Mouse (Mus musculus) hindbrain, embryonic 15.5 days (tissue): ENCODE measurements around the gene Fmo4. TPM values are rescaled to one million over a fixed set of nuclear protein-coding genes. Genes with fewer than 3 reads are reported as not detected.

Experiments
- ATAC-seq: fragments of 200-750 bp; cut with Nextera tagmentation; 2 replicates; pipeline ENCODE4 v1.8.0; 2017; ENCODE audit warnings: low read depth, moderate number of reproducible peaks, moderate TSS enrichment; ENCODE audit not compliant: low FRiP score
- H3K27ac ChIP-seq: fragments of 300-500 bp; sonication (generic); replicated peaks from 2 replicates; pipeline ENCODE4 v1.5.1; 2015; ENCODE audit warnings: mild to moderate bottlenecking, inconsistent platforms
- H3K27me3 ChIP-seq: fragments of 300-500 bp; sonication (generic); 2 replicates; pipeline ENCODE4 v1.6.1; 2015; ENCODE audit warnings: control low read depth, inconsistent platforms
- H3K36me3 ChIP-seq: fragments of 300-500 bp; sonication (generic); 2 replicates; pipeline ENCODE4 v1.6.1; 2015; ENCODE audit warnings: control low read depth, inconsistent platforms
- H3K4me1 ChIP-seq: fragments of 300-500 bp; sonication (generic); replicated peaks from 2 replicates; pipeline ENCODE4 v1.6.1; 2015; ENCODE audit warnings: control low read depth, inconsistent platforms
- H3K4me2 ChIP-seq: fragments of 300-500 bp; sonication (generic); 2 replicates; pipeline ENCODE4 v1.6.1; 2015; ENCODE audit warnings: moderate library complexity, mild to moderate bottlenecking, inconsistent platforms
- H3K4me3 ChIP-seq: fragments of 300-500 bp; sonication (generic); 2 replicates; pipeline ENCODE4 v1.5.1; 2015; ENCODE audit warnings: mild to moderate bottlenecking, inconsistent platforms
- H3K9ac ChIP-seq: fragments of 300-500 bp; sonication (generic); 2 replicates; pipeline ENCODE4 v1.6.1; 2015; ENCODE audit warnings: inconsistent platforms
- H3K9me3 ChIP-seq: fragments of 300-500 bp; sonication (generic); 2 replicates; pipeline ENCODE4 v1.6.1; 2016; ENCODE audit warnings: control low read depth, inconsistent platforms
- WGBS: fragments of 180-500 bp; shearing (Covaris S2); methylation state at CpG from one replicate; pipeline ENCODE4 v1.1.7; 2015; 5-methylcytosine and 5-hydroxymethylcytosine counted together
- polyA plus RNA-seq: library from polyadenylated mRNA; unstranded; fragments of >200 nt; fragmentation: Nextera tagmentation; extraction: Ambion mirVana; gene quantifications from 2 replicates; pipeline ENCODE4 v1.2.1, GENCODE M21; 2015

Gene Fmo4
- polyA plus RNA-seq, 1 experiment from 2014 or later, result 0.30 TPM

DNA sequence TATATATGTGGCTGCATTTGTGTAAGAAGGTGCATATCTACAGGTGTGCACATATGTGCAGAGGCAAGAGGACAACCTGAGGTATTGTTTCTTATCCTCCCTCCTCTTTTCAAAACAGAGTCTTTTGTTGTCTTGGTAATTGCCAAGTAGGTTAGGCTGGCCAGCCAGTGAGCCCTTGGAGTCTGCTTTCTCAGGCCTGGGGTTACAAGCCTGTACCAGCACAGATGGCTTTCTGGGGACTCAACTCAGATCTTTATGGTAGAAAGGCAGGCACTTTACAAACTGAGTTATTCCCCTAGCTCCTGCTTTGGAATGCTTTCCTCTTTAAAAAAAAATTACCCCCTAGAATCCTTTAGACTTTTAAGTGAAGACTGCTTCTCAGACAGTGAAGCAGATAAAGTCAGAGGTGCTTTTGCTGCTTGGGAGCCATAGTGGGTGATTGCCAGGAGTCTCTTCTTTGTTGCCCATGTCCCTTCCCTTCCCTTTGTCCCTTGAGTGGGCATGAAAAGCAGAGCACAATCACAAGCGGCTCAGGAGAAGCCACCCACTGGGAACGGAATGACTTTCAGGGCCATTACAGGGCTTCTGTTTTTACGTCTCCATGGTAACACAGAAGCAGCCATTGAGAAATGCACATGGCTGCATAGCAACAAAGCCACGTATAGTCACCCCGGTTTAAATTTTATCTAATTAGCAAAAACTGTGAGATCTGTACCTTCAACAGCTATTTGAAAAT is 18.2 kb upstream of the Fmo4 start:
- no peaks in the 10 kb centered on the region for H3K9me3 ChIP-seq
- H3K9ac ChIP-seq, result no peak overlapping the region
- H3K4me2 ChIP-seq, result peak overlapping the region; percentile 49
- H3K4me1 ChIP-seq, result peaks cover 15% of the 10 kb centered on the region
- H3K4me3 ChIP-seq, result peak overlapping the region; percentile 5; the same call in 1 of the 2 replicates
- 1% methylated on average over 5 of the region's 5 CpGs for WGBS
- H3K36me3 ChIP-seq, result no peaks in the 10 kb centered on the region
- H3K27me3 ChIP-seq, result no peaks in the 10 kb centered on the region
- peak; percentile 95 for ATAC-seq
- peak overlapping the region; percentile 70 for H3K27ac ChIP-seq

DNA sequence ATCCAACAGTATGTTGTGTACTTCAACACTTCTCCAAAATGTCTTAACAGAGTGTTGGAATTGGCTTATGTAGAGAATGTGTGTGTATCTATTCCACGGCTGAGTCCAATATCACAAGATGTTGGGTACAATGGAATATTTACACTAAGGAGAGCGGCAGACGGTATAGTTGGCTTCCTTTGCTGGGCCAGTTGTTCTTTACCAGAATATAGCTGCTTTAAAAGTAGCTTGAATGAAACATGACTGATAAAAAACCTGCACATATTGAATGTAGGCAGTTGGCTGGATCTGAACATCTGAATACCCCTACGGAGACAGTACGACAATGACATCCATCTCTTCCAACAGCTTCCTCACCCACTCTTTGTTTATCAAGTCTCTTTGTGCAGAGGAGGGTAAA is 5.5 kb upstream of the Fmo4 start:
- 96% methylated on average over 5 of the region's 5 CpGs for WGBS
- Histone ChIP-seq H3K4me2 (no peak overlapping the region), H3K4me1 (no peaks in the 10 kb centered on the region), H3K9ac (no peak overlapping the region), H3K27me3 (no peaks in the 10 kb centered on the region), H3K27ac (no peak overlapping the region), H3K4me3 (no peak overlapping the region), H3K9me3 (no peaks in the 10 kb centered on the region), H3K36me3 (no peaks in the 10 kb centered on the region)
- no peak for ATAC-seq

DNA sequence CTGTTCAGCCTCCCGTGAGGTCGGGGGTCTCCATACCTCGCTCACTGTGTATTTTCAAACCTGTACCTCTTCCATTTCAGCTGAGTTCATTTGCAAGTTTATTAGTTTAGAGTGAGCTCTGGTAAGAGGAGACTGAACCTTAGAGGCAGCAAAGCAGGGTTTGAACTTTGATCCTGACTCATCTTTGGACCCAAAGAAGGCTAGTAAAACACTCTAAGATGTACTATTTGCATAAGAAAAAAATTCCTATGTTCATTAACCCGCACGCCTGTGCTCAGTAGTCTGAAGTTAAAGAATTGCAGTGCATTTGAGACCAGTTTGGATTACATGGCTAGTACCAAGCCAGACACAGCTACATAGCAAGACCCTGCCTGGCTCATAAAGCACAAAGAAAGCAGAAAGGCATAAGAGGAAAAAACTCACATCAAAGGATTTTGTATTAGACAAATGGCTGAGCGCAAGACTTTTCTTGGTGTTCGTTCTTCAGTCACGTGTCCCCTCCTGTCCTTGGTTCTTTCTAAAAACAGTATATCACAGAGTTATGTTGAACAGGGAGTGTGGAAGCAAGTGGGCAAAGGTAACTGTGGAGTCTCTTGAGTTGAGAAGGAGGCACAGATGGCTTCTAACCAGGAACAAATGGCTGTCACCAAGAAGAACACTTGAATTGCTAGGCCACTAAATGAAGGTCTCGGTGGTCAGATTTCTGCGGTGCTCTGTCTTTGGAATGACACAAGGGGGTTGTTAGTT is 1.8 kb upstream of the Fmo4 start:
- no peak for ATAC-seq
- H3K36me3 ChIP-seq, result no peaks in the 10 kb centered on the region
- no peak overlapping the region for H3K27ac ChIP-seq
- H3K4me3 ChIP-seq, result no peak overlapping the region
- H3K4me2 ChIP-seq, result no peak overlapping the region
- H3K27me3 ChIP-seq, result no peaks in the 10 kb centered on the region
- no peaks in the 10 kb centered on the region for H3K4me1 ChIP-seq
- H3K9ac ChIP-seq, result no peak overlapping the region
- no peaks in the 10 kb centered on the region for H3K9me3 ChIP-seq
- WGBS, result 77% methylated on average over 10 of the region's 10 CpGs

DNA sequence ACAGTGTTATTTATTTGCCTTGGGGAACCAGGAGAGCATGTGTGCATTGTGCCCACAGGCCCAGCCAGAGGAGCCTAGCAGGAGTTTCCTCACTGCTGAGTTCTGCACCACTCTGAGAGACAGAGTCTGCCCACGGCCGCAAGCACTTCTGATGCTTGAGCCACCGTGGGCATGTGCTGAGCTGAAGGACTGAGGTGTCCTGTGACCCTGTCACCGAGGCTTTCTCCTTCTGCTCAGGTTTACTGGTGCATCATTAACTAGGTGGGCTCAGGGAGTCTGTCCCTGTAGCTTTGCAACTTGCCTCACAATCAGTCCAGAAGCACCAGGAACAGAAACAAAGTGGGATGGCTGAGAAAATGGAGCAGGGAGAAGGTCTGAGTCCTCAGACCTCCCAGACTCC is 1.2 kb upstream of the Fmo4 start:
- no peaks in the 10 kb centered on the region for H3K4me1 ChIP-seq
- H3K4me2 ChIP-seq, result no peak overlapping the region
- H3K27ac ChIP-seq, result no peak overlapping the region
- no peaks in the 10 kb centered on the region for H3K9me3 ChIP-seq
- no peaks in the 10 kb centered on the region for H3K27me3 ChIP-seq
- no peak overlapping the region for H3K9ac ChIP-seq
- no peaks in the 10 kb centered on the region for H3K36me3 ChIP-seq
- 60% methylated on average over 4 of the region's 4 CpGs for WGBS
- no peak overlapping the region for H3K4me3 ChIP-seq
- ATAC-seq, result no peak

DNA sequence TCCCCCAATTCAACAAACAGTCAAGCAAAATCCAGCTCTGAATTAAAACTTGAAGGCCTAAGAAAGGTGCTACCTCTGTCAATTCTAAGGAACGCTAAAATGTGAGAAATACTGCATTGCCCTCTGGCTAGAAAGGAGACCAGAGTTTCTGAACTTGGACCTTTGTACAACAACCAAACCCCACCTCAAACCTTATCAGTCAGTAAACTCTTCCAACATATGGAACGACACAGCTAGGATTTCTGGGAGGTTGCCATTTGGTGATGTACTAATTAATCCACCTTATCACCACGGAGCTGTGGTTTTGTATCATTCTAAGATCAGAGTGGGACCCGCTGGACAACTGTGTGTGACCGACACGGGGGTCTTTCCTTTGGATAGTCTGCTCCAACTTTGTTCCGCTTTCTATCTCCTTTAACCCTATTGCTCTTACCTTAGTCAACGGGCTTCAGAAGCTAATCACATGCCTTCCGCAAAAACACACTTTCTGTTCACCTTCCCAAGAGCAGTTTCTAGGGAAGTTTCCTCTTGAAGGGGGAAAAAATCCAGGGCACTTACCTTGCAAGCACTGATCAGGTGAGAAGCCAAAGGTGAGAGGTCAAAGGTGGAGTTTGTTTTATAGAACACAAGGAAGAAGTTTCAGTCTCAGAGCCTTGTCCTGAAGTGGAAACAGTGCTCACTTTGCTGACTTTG is 483 bp downstream of the Fmo4 start:
- Histone ChIP-seq H3K9ac (no peak overlapping the region), H3K27me3 (no peaks in the 10 kb centered on the region), H3K36me3 (no peaks in the 10 kb centered on the region), H3K27ac (no peak overlapping the region), H3K4me1 (no peaks in the 10 kb centered on the region), H3K9me3 (no peaks in the 10 kb centered on the region), H3K4me3 (no peak overlapping the region), H3K4me2 (no peak overlapping the region)
- WGBS, result 88% methylated on average over 9 of the region's 9 CpGs
- no peak for ATAC-seq

DNA sequence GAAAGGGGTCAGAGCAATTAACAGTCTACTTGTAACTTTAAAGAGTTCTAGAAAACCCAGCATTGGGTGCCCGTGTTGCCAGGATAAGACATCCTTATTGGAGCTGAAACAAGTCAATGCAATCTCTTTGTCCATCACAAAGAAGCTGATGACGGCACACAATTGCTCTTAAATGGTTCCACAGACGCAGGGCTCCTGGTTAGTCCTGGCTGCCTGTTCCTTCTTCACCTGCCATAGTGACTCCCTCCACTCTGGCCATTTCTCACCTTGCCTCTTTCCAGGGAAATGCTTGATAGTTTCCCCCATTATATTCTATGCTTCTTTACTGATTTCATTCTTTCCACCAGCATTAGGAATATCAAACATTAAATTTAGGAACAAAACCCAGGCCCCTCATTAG is 5.2 kb downstream of the Fmo4 start:
- no peak overlapping the region for H3K9ac ChIP-seq
- 88% methylated on average over 3 of the region's 3 CpGs for WGBS

DNA sequence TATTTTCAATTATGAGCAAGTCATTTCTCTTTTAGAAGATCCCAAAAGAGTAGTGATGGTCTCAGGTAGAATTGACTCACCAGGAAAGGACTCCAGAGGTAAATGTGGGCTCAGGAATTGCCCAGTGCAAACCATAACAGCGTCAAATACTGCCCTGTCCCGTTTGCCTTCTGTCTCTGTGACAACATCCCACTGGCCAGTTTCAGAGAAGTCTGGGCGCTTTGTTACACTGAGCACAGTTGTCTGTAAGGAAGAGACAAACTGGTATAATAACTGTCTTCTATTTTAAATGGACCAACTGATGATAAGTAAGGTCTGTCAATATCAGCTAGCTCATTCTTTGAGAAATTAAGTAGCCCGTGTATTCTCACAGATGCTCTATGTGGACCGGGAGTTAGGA is 6.3 kb downstream of the Fmo4 start:
- Histone ChIP-seq H3K27me3 (no peaks in the 10 kb centered on the region), H3K36me3 (no peaks in the 10 kb centered on the region), H3K27ac (no peak overlapping the region), H3K9ac (no peak overlapping the region), H3K4me3 (no peak overlapping the region), H3K4me2 (no peak overlapping the region), H3K4me1 (no peaks in the 10 kb centered on the region), H3K9me3 (no peaks in the 10 kb centered on the region)
- WGBS, result 92% methylated on average over 5 of the region's 5 CpGs
- ATAC-seq, result no peak

More for the DNA sequence above, 5.2 kb downstream of the Fmo4 start:
- Histone ChIP-seq H3K4me3 (no peak overlapping the region), H3K27ac (no peak overlapping the region), H3K36me3 (no peaks in the 10 kb centered on the region), H3K9me3 (no peaks in the 10 kb centered on the region), H3K27me3 (no peaks in the 10 kb centered on the region), H3K4me2 (no peak overlapping the region), H3K4me1 (no peaks in the 10 kb centered on the region)
- no peak for ATAC-seq

DNA sequence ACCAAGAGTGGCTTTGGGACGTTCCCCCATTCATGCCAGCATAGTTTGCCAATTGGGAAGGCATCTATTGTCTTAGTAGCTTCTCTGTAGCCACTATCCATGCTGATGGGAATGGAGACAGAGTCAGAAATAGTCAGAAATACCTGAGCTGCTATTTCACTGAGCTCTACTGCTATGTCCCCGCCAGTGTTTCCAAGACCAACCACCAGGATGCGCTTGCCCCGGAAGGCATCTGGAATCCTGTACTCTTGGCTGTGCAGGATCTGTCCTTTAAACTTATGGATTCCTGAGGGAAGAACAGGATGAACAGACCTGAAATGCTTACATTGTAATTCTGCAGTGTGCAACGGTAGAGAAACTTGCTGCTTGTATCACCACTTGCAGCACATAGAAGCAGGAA is 8.8 kb downstream of the Fmo4 start:
- ATAC-seq, result no peak
- Histone ChIP-seq H3K27ac (no peak overlapping the region), H3K4me2 (no peak overlapping the region), H3K36me3 (no peaks in the 10 kb centered on the region), H3K9ac (no peak overlapping the region), H3K4me1 (no peaks in the 10 kb centered on the region), H3K27me3 (no peaks in the 10 kb centered on the region), H3K9me3 (no peaks in the 10 kb centered on the region), H3K4me3 (no peak overlapping the region)
- WGBS, result 64% methylated on average over 5 of the region's 5 CpGs

DNA sequence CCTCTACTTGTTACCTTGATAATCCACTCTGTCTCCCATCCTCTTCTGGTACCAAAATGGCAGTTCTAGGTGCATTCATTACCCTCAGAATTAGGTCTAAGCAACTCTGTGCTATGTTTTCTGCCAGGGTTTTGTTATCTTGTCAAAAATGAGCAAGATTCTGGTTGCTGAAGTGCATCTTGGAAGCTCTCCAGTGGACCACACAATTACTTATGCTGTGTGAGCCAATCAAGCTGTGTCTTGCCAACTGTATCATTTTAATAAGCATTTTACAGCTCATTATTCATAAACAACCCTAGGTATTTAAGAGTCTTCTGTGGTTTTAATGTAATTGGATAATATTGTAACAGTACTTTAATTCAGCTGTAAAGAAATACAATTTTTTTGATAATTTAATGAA is 17.3 kb downstream of the Fmo4 start:
- H3K4me2 ChIP-seq, result no peak overlapping the region
- H3K36me3 ChIP-seq, result no peaks in the 10 kb centered on the region
- H3K4me1 ChIP-seq, result no peaks in the 10 kb centered on the region
- no peak overlapping the region for H3K4me3 ChIP-seq
- no peak overlapping the region for H3K27ac ChIP-seq
- no peaks in the 10 kb centered on the region for H3K9me3 ChIP-seq
- H3K27me3 ChIP-seq, result no peaks in the 10 kb centered on the region
- no peak for ATAC-seq
- no peak overlapping the region for H3K9ac ChIP-seq

DNA sequence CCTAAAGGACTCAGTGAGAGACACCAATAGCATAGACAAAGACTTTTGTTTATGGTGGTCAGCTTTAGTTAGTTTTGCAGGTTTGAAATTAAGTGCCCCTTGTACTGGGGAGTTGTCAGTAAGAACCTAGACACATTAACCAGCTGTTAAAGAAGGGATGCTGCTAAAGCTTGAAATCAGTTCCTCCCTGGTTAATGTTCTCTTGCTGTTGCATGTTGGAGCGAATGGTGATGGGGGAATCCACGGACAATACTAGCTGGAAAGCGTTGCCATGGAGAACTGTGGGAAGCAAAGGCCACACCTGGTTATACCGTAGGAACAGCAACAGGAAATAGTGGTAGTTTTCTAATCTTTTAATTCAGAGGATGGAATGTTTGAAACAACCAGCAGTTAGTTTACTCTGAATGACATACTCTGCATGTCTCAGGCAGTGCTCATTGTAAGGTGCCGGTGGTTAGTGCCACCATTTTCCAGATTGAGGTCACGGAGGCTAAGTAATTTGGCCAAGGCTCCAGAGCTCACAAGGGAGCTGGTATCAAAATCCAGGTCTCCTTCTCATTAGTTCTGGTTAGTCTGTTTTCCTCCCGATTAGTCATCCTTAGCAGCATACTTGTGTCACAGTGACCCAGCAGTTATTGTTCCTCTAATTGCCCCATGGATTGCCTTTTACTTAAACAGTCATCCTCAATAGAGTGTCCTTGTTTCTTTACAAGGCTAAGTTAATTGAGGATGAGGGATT is 21.3 kb downstream of the Fmo4 start:
- 53% methylated on average over 7 of the region's 7 CpGs for WGBS
- Histone ChIP-seq H3K4me1 (no peaks in the 10 kb centered on the region), H3K27me3 (no peaks in the 10 kb centered on the region), H3K27ac (no peak overlapping the region), H3K9ac (no peak overlapping the region), H3K9me3 (no peaks in the 10 kb centered on the region), H3K4me3 (no peak overlapping the region), H3K4me2 (no peak overlapping the region), H3K36me3 (no peaks in the 10 kb centered on the region)
- ATAC-seq, result no peak

DNA sequence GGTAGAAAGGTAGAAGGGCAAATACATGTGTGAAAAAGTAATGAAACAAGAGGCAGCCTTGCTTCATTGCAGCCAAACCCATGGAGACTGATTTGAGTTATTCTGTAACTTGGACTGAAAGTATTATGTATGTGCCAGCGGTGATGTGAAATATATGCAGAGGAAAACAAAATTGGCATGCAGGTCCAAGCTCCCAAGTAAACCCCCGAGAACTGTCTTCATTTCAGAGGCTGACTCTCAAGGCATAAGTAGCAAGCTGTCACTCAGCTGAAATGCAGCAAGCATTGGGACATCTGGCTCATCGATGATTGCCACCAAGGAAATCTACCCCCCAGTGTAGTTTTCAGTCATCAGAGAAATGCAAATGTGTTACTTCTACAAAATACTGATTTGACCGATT is 28.6 kb downstream of the Fmo4 start:
- 70% methylated on average over 4 of the region's 4 CpGs for WGBS

More for the DNA sequence above, 28.6 kb downstream of the Fmo4 start:
- no peak overlapping the region for H3K27ac ChIP-seq
- H3K36me3 ChIP-seq, result no peaks in the 10 kb centered on the region
- no peaks in the 10 kb centered on the region for H3K27me3 ChIP-seq
- no peak for ATAC-seq
- no peak overlapping the region for H3K9ac ChIP-seq
- no peak overlapping the region for H3K4me2 ChIP-seq
- H3K4me1 ChIP-seq, result no peaks in the 10 kb centered on the region
- no peaks in the 10 kb centered on the region for H3K9me3 ChIP-seq
- no peak overlapping the region for H3K4me3 ChIP-seq
